Mouse (Mus musculus) ovary, adult 18-20 months (tissue): ENCODE data around the gene Mettl23.
"Not testable (repeated sequence)": the region's sequence is repeated elsewhere in the genome, so short reads cannot be mapped to it uniquely, and the experiment has no call there.

Experiments
- DNase-seq: peaks from one replicate; pipeline ENCODE4 v3.0.0; 2022; ENCODE audit warnings: low spot score, mixed read lengths

Mettl23 gene

GRCm38 (mm10) chr11:116880839-116881238 is 37.8 kb downstream of the Mettl23 start:
- DNase-seq: no peak

DNA sequence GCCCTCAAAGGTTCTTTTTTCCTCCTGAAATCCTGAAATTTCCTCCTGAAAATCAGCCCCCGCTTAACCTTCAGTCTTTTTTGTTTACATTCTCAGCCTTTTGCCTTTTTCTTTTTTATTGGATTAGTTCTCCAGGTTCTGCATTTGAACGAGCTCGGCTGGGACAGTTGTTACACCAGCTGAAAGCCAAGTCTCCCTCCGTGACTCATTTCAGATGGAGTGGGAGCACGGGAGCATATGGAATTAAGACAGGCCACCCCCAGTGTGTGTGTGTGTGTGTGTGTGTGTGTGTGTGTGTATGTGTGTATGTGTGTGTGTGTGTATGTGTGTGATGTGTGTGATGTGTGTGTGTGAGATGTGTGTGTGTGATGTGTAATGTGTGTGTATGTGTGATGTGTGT is 38.4 kb downstream of the Mettl23 start:
- no peak for DNase-seq

- no peak for DNase-seq
These were observed 39.4 kb downstream of the Mettl23 start for GRCm38 (mm10) chr11:116882446-116882845.

DNA sequence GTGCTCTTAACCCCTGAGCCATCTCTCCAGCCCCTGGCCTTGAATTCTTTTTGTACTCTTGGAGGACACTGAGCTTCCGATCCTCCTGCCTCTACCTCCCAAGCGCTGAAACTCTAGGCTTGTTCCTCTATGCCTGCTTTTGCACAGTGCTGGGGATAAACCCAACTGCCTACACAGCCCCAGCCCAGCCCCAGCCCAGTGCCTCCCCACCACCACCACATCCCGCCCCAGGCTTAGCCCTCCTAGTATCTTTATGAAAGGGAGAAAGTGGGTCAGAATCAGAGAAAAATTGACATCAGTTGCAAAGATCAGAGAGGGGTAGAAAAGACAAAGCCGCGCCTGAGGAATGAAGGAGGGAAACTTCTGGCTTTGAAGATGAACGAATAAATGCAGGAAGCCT is 41.0 kb downstream of the Mettl23 start:
- no peak for DNase-seq

- DNase-seq: peak; percentile 45
These were observed 42.4 kb downstream of the Mettl23 start for GRCm38 (mm10) chr11:116885275-116886151.

- DNase-seq: no peak
These were observed 44.1 kb downstream of the Mettl23 start for GRCm38 (mm10) chr11:116887136-116887535.

DNA sequence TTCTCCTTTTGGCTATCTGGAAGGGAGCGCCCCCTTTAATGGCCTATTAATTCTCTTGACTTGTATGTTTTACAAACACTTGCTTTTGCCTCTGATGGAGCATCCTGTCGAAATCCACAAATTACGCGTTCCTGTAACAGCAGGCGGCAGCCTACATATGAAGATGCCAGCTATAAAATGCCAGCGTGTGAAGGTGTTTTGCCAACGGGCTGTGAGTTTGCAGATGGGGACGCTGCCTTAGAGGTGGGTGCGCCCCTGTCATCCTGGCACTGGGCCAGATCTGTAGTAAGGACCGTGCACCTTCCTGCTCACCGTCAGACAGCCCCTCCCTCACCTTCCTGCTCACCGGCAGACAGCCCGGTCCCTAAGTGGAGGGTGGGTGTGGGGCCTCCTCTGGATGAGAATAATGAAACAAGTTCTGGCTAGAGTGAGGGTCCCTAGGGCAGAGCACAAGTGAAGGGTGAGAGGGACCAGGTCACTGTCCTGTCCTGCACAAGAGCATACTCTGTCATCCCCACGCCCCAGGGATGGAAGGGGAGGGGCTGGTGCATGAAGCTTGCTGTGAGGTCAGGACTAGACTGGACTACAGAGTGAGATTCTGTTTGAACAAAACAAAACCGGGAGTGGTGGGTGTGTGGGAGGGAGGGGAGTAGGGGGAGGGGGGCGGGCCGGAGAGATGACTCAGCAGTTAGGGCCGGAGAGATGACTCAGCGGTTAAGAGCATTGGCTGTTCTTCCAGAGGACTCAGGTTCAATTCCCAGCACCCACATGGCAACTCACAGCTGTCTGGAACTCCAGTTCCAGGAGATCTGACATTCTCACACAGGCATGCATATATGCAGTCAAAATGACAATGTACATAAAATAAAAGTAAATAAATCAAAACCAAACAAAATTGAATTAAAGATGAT is 50.7 kb downstream of the Mettl23 start:
- no peak for DNase-seq

DNA sequence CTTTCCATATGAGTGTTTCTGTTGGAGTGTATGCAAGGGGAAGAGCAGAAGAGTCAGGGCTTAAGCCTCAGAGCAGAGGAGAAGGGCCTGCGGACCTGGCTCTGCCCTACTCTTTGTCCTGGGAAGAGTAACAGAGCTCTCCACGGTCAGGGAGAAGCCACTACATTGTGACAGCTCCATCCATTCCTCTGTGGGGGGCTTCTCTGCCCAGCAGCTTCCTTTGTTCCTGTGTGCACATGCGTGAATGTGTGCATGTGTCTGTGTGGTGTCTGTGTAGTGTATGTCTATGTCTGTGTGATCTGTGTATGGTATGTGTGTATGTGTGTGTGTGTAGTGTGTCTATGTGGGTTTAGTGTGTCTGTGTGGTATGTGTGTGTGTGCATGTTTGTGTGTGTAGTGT is 52.3 kb downstream of the Mettl23 start:
- DNase-seq: no peak

GRCm38 (mm10) chr11:116899247-116899646 is 56.2 kb downstream of the Mettl23 start:
- DNase-seq: no peak

DNA sequence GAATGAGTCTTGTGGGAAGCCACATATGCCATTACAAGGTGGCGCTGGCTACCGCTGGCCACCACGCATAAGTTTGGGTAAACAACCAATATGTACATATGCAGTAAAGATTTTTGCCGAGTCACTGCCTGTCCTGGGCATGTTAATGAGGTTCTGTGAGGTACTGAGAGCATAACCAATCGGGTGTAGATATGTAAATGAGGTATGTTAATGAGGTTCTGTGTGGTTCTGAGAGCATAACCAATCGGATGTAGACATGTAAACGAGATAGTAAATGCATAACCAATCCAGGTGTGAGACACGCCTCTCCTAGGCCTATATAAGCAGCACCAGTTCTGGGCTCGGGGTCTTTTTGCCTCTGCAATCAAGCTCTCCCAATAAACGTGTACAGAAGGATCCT is 59.5 kb downstream of the Mettl23 start:
- not testable (repeated sequence) for DNase-seq
